Mouse (Mus musculus) MEL (cell line): ENCODE results near the gene Nfx1.

Experiments
- CHD1 ChIP-seq: IDR thresholded peaks from 2 replicates; pipeline ENCODE4 v1.6.1; 2012; ENCODE audit warnings: low read depth, mild to moderate bottlenecking, inconsistent platforms, low read length, improper control_type of control experiment
- CTCF ChIP-seq, 3 experiments: IDR thresholded peaks in 2 of 3; conservative IDR thresholded peaks in 1 of 3; 2 replicates each; pipeline ENCODE4 v1.5.1; 2011 to 2012; ENCODE audit warnings: low read length in 3 of 3, low read depth in 2 of 3, mild to moderate bottlenecking in 2 of 3, improper control_type of control experiment in 1 of 3, inconsistent platforms in 1 of 3, mixed read lengths in 1 of 3, moderate library complexity in 1 of 3; ENCODE audit not compliant: control insufficient read depth in 1 of 3, insufficient read depth in 1 of 3, poor library complexity in 1 of 3, severe bottlenecking in 1 of 3
- ELF1 ChIP-seq: IDR thresholded peaks from 2 replicates; pipeline ENCODE4 v1.6.1; 2014; ENCODE audit warnings: low read depth, mild to moderate bottlenecking, inconsistent platforms, low read length, improper control_type of control experiment, moderate library complexity
- EP300 ChIP-seq, 2 experiments: IDR thresholded peaks; 2 replicates each; pipeline ENCODE4 v1.6.1; 2011; ENCODE audit warnings: improper control_type of control experiment in 2 of 2, low read length in 2 of 2, low read depth in 1 of 2, mild to moderate bottlenecking in 1 of 2
- GABPA ChIP-seq: IDR thresholded peaks from 2 replicates; pipeline ENCODE4 v1.6.1; 2012; ENCODE audit warnings: low read depth, mild to moderate bottlenecking, inconsistent platforms, low read length, improper control_type of control experiment, moderate library complexity
- MAX ChIP-seq: IDR thresholded peaks from 2 replicates; pipeline ENCODE4 v1.6.1; 2011; ENCODE audit warnings: low read length, improper control_type of control experiment
- MAZ ChIP-seq: IDR thresholded peaks from 2 replicates; pipeline ENCODE4 v1.6.1; 2012; ENCODE audit warnings: low read depth, mild to moderate bottlenecking, inconsistent platforms, low read length, improper control_type of control experiment
- MYC ChIP-seq: IDR thresholded peaks from 2 replicates; pipeline ENCODE4 v1.6.1; 2011; ENCODE audit warnings: low read depth, mild to moderate bottlenecking, low read length, improper control_type of control experiment, moderate library complexity
- POLR2A ChIP-seq, 2 experiments: IDR thresholded peaks; 2 replicates each; pipeline ENCODE4 v1.6.1; 2011 to 2012; ENCODE audit warnings: low read length in 2 of 2, mild to moderate bottlenecking in 2 of 2, control low read depth in 1 of 2, improper control_type of control experiment in 1 of 2, low read depth in 1 of 2, moderate library complexity in 1 of 2; ENCODE audit not compliant: control insufficient read depth in 1 of 2, insufficient read depth in 1 of 2, poor library complexity in 1 of 2
- POLR2AphosphoS2 ChIP-seq: IDR thresholded peaks from 2 replicates; pipeline ENCODE4 v1.6.1; 2011; ENCODE audit warnings: low read length, improper control_type of control experiment
- TAL1 ChIP-seq: IDR thresholded peaks from 2 replicates; pipeline ENCODE4 v1.6.1; 2012; ENCODE audit warnings: mild to moderate bottlenecking, inconsistent platforms, low read length, moderate library complexity, mixed read lengths
- ZNF384 ChIP-seq: IDR thresholded peaks from 2 replicates; pipeline ENCODE4 v1.6.1; 2012; ENCODE audit warnings: low read depth, mild to moderate bottlenecking, inconsistent platforms, low read length, improper control_type of control experiment

- TF ChIP-seq MAX (no peak), POLR2A (IDR thresholded peaks at IDR 0.05; ENCODE audit: control insufficient read depth in 1 of 2, insufficient read depth in 1 of 2, low read depth in 1 of 2, low read length in 2 of 2, poor library complexity in 1 of 2) (no peak), CTCF (IDR thresholded peaks at IDR 0.05 in 2 of 3, conservative IDR thresholded peaks at IDR 0.05 in 1 of 3; ENCODE audit: control insufficient read depth in 1 of 3, insufficient read depth in 1 of 3, low read depth in 2 of 3, low read length in 3 of 3, poor library complexity in 1 of 3, severe bottlenecking in 1 of 3) (no peak), ELF1 (no peak), MYC (no peak), ZNF384 (no peak), CHD1 (no peak), GABPA (no peak), POLR2AphosphoS2 (no peak), EP300 (IDR thresholded peaks at IDR 0.05; ENCODE audit: low read depth in 1 of 2, low read length in 2 of 2) (no peak), MAZ (no peak), TAL1 (no peak)
Observed at GRCm38 (mm10) chr4:40989633-40990032, 18.9 kb downstream of the Nfx1 start.
